Mouse (Mus musculus) cerebellum, adult 2 months (tissue): Measurements from ENCODE around the gene Cnnm4. TPM values are rescaled to one million over a fixed set of nuclear protein-coding genes. Genes with fewer than 3 reads are reported as not detected.

Experiments used
- DNase-seq, 2 experiments: peaks; one replicate each; pipeline ENCODE4 v3.0.0; 2021
- H3K27ac ChIP-seq: fragments of 200-500 bp; 2 replicates; pipeline ENCODE4 v1.5.1; 2012; ENCODE audit warnings: low read length, control low read depth, inconsistent platforms; ENCODE audit not compliant: insufficient read depth
- H3K27me3 ChIP-seq: fragments of 200-500 bp; 2 replicates; pipeline ENCODE4 v1.6.1; 2012; ENCODE audit warnings: inconsistent platforms, mild to moderate bottlenecking, low read length, moderate library complexity; ENCODE audit not compliant: control insufficient read depth, insufficient read depth
- H3K4me1 ChIP-seq: fragments of 200-500 bp; 2 replicates; pipeline ENCODE4 v1.6.1; 2011; ENCODE audit warnings: low read length; ENCODE audit not compliant: control insufficient read depth, insufficient read depth
- H3K4me3 ChIP-seq: fragments of 200-500 bp; replicated peaks from 2 replicates; pipeline ENCODE3; 2011; ENCODE audit warnings: mild to moderate bottlenecking, low read depth, low read length, control low read depth; ENCODE audit not compliant: insufficient read depth
- CTCF ChIP-seq: fragments of 200-500 bp; IDR thresholded peaks from 2 replicates; pipeline ENCODE4 v1.5.1; 2011; ENCODE audit warnings: low read depth, mild to moderate bottlenecking, control low read depth, low read length, moderate library complexity, borderline replicate concordance; ENCODE audit not compliant: insufficient read depth
- POLR2A ChIP-seq: fragments of 200-500 bp; IDR thresholded peaks from 2 replicates; pipeline ENCODE4 v1.6.1; 2011; ENCODE audit warnings: low read length, control low read depth, borderline replicate concordance; ENCODE audit not compliant: insufficient read depth
- WGBS: fragments of 180-500 bp; shearing (Covaris S2); methylation state at CpG from one replicate; pipeline ENCODE4 v1.1.7; 2018; 5-methylcytosine and 5-hydroxymethylcytosine counted together
- polyA plus RNA-seq: library from polyadenylated mRNA; depleted of rRNA; stranded (reverse); fragments of >200 nt; gene quantifications from 2 replicates; pipeline ENCODE4 v1.2.3, GENCODE M21; 2012

The Cnnm4 gene
- polyA plus RNA-seq, 1 experiment = 12.2 TPM

DNA sequence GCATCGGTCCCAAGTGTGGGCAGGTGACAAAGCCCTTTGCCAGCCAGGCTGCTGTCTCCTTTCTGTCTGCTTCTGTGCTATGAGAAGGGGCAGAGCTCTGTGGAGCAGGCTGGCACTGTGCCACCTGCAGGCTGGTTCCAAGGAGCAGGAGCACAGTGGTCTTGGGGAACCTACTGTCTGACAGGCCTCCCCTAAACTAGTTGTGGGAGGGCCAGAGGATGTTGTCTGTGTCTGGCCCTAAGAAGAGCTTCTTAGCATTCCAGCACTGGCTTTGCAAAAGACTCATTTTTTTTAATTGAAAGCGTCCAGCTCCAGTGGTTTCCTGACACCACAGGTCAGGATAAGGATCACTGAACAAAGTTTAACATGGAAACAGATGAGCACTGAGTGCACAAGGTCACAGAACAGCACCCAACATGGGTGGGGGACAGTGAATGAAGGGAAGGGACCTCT, 6.9 kb downstream of the Cnnm4 start:
- 13% methylated on average over 2 of the region's 2 CpGs for whole genome bisulfite sequencing
- Histone ChIP-seq H3K27ac (no peak overlapping the region), H3K4me3 (no peak overlapping the region), H3K27me3 (no peaks in the 10 kb centered on the region), H3K4me1 (peaks cover 51% of the 10 kb centered on the region)
- TF ChIP-seq CTCF (no peak), POLR2A (no peak)
- peak in 1 of 2 experiments; percentile 59 for DNase-seq

DNA sequence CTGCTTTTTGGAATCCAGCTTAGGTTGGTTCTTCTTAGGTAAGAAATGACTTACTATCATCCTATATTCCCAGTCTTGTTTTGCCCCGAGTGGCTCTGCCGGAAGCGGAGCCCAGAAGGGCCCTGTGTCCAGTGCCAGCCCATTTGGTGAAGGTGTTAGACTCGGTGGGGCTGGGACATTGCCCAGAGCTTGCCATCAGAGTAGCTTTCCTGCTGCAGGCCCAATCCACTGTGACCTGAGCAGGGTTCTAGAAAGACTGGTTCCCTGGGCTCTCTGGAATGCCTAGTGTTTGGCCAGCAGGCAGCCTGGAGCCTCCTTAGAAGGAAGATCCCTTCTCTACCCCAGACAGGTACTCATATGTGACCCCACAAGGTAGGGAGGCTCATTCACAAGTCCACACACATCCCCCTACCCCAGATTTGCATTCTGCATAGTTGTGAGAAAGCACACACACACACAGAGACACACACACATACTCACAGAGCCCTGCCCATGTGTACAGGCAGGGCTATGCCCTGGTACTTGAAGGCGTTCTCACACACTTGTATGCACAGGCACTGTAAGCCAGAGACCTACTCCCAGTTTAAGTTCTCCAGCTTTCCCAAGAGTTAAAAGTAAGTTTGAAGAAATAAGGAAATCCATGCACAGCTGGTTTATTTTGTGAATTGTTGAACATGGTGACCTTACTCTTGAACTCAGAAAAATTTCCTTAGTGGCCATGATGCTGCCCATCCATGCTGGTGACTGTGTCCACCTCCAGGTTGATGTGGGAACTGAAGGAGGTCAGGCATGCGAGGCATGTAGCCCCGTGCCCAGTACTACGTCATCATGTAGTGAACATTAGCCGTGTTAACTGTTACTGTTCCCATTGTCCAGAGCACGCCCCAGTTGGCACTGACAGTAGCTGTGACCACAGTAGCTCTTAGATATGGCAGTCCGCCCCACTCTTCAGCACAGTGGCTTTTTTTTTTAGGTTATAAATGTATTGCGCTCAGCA, 8.8 kb downstream of the Cnnm4 start:
- Histone ChIP-seq H3K27ac (peak overlapping the region; percentile 38; the same call in 1 of the 2 replicates), H3K4me1 (peaks cover 55% of the 10 kb centered on the region), H3K27me3 (no peaks in the 10 kb centered on the region), H3K4me3 (no peak overlapping the region)
- TF ChIP-seq POLR2A = no peak
- peak; percentile 64 to 75 for DNase-seq
- WGBS = 47% methylated on average over 12 of the region's 12 CpGs

DNA sequence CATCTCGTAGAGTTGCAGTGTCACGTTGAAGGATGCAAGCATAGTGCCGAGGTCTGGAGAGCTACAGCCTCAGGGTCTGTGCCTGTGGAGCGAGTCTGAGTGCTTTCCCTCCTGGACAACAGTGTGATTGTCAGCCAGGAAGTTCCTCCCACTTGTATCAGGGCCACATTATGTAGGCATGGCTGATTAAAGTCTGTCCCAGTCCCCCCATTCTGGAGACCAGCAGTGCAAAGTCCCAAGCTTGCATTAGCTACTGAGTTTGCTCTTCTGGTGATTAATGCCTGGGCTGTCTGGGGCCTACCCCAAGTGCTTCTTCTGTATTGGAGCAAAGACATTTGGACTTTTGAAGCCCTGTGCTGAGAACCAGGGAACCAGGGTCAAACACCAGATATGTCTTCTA, 12.4 kb downstream of the Cnnm4 start:
- peaks cover 45% of the 10 kb centered on the region for H3K4me1 ChIP-seq
- no peak for TF ChIP-seq POLR2A
- TF ChIP-seq CTCF = no peak
- WGBS = 51% methylated on average over 4 of the region's 4 CpGs

DNA sequence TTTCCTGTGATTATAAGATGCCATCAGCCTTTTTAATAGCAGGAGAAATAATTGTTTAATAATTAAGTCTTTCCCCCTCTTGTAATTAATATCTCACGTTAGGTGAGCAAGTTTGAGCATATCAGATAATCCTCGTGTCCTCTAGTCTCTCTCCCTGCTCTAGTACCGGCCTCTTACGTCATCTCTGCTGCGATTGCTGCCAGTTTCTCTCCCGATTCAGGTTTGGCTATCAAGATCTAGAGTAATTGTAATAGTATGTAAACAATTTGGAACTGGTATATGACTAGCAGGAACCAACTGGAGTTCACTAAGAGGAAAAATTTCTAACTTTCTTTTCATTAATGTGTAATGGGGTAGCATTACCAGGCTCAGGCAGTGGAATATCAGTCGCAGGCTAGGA, 13.7 kb downstream of the Cnnm4 start:
- DNase-seq = peak in 1 of 2 experiments; percentile 32
- Histone ChIP-seq H3K4me3 (no peak overlapping the region), H3K27me3 (no peaks in the 10 kb centered on the region), H3K4me1 (peaks cover 42% of the 10 kb centered on the region), H3K27ac (no peak overlapping the region)
- no peak for TF ChIP-seq POLR2A
- TF ChIP-seq CTCF = no peak
- 39% methylated on average over 7 of the region's 7 CpGs for WGBS

More for the DNA sequence above, 12.4 kb downstream of the Cnnm4 start:
- Histone ChIP-seq H3K27ac (no peak overlapping the region), H3K4me3 (no peak overlapping the region), H3K27me3 (no peaks in the 10 kb centered on the region)
- peak in 1 of 2 experiments; percentile 18 for DNase-seq

DNA sequence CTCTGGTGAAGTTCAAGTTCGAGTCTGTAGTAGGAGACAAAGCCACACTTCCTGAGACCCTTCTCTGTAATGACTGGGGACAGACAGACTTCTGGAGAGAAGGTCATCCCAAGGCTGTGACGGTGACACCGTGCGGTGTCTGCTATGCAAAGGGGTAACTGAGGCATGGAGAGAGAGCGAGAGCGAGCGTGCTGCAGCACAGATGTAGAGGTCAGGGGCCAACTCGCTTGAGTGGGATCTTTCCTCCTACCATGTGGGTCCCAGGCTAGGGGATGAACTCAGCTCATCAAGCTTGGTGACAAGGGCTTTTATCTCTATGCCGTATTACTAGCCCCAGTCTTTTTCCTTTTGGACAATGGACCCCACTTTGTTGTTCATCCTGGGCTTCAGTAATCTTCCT, 15.7 kb downstream of the Cnnm4 start:
- peak in 1 of 2 experiments; percentile 22 for DNase-seq
- H3K4me3 ChIP-seq = no peak overlapping the region
- 75% methylated on average over 9 of the region's 9 CpGs for WGBS
- H3K4me1 ChIP-seq = peaks cover 37% of the 10 kb centered on the region
- H3K27ac ChIP-seq = no peak overlapping the region
- TF ChIP-seq POLR2A (no peak), CTCF (no peak)
- no peaks in the 10 kb centered on the region for H3K27me3 ChIP-seq

DNA sequence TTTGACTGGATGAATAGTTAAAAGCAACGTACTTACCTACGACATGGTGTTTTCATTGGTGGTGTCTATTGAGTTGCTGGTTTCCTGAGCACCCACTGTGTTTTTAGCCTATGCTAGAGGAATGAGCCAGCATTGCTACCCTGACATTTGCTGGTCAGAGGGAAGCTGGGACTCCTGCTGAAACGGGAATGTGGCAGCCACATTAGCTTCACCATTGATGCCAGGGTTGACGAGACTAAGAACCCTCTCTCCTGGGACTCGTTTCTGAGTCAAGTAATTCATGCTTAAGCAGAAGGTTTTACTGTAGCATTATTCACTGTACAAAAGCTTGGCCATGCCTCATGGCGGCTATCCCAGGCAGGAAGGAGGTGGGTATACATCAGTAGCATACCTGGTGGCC, 18.2 kb downstream of the Cnnm4 start:
- H3K27me3 ChIP-seq = no peaks in the 10 kb centered on the region
- peak overlapping the region; percentile 91 for H3K27ac ChIP-seq
- TF ChIP-seq CTCF = no peak
- no peak for TF ChIP-seq POLR2A
- no peak overlapping the region for H3K4me3 ChIP-seq
- peak; percentile 47 to 71 for DNase-seq
- H3K4me1 ChIP-seq = peaks cover 44% of the 10 kb centered on the region
- 16% methylated on average over 6 of the region's 6 CpGs for WGBS

DNA sequence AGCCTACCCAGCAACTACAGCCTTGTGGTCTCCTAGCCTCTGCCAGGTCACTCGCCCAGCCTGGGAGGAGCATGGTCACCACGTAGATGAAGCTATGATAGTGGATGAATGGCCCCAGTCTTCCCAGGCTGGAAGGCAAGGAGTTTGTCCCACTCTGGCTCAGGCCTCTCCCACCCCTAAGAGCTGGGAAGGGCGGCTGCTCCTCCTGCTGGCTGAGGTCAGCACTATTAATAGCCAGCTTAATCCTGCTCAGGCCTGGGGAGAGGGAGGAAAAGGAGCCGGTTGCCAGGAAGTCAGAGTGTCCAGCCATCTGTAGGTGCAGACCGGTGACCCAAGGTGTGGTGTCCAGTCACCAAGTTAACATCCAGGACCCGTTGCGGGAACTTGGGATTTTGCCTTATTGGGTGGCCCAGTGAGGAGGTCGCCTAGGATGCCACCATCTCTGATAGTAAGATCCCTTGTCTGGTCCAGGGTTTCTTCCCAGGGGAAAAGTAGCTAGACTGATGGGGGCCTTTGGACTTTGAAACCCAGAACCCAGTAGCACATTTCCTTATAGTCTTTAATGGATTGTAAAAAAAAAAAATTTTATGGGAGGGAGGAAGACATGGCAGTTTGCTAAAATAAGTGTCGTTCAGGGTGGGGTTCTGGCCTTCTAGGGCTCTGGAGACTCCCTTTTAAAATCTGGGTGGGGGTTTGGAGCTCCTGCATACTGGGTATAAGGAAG, 21.2 kb downstream of the Cnnm4 start:
- peak; percentile 28; the same call in 1 of the 2 replicates for TF ChIP-seq POLR2A
- peak; percentile 29; the same call in 1 of the 2 replicates for TF ChIP-seq CTCF
- Histone ChIP-seq H3K27me3 (no peaks in the 10 kb centered on the region), H3K4me1 (peaks cover 53% of the 10 kb centered on the region), H3K27ac (peak overlapping the region; percentile 85), H3K4me3 (peak overlapping the region; percentile 3)
- DNase-seq = peak; percentile 89 to 95
- WGBS = 9% methylated on average over 9 of the region's 9 CpGs

DNA sequence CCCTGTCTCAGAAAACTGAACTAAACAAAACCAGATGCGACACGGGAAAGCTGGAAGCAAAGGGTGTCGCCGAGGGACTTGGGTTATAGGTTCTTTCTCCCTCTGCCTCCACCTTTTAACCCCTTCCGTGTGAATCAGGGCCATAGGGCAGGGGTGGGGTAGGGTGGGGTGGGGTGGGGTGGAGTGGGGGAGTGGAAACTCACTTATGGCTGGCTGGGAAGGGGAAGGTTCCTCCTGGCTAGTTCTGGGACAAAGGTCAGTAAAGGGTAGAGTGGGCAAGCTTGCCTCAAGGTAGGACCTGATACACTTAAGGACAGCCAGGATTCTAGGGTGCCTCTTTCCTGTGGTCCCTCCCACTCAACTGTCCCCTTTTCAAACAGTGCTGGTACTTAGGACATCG, 21.9 kb downstream of the Cnnm4 start:
- TF ChIP-seq CTCF (no peak), POLR2A (no peak)
- WGBS = 73% methylated on average over 6 of the region's 6 CpGs
- peak overlapping the region; percentile 52; the same call in 1 of the 2 replicates for H3K27ac ChIP-seq
- H3K4me3 ChIP-seq = no peak overlapping the region
- DNase-seq = no peak
- H3K4me1 ChIP-seq = peaks cover 49% of the 10 kb centered on the region
- no peaks in the 10 kb centered on the region for H3K27me3 ChIP-seq
